Mouse (Mus musculus): ENCODE data around the gene Nptn. TPM values are rescaled to one million over a fixed set of nuclear protein-coding genes. Genes with fewer than 3 reads are reported as not detected.
A peak's percentile ranks its signal among the peaks of the same experiment; 100 is the strongest.

Nptn gene
- total and polyA plus RNA-seq, 3 experiments, result 118 to 162 (median 121) TPM

GRCm38 (mm10) chr9:58581283-58581930, 633 bp upstream of the Nptn start:
- ATAC-seq (ENCODE audit: extremely low read depth, insufficient number of reproducible peaks, low FRiP score, poor library complexity, severe bottlenecking) (no peak), DNase-seq (ENCODE audit: low spot score) (no peak)
- TF ChIP-seq GATA2 (IDR thresholded peaks at IDR 0.05; ENCODE audit: borderline replicate concordance, low read depth, low read length), result no peak
- TF ChIP-seq CTCF (IDR thresholded peaks at IDR 0.05; ENCODE audit: low read depth, low read length), result no peak
- no peak for TF ChIP-seq TAL1 (conservative IDR thresholded peaks at IDR 0.05; ENCODE audit: low read depth, low read length)
- TF ChIP-seq GATA1 (IDR thresholded peaks at IDR 0.05; ENCODE audit: borderline replicate concordance, low read length), result no peak
- TF ChIP-seq POLR2AphosphoS5 (IDR thresholded peaks at IDR 0.05; ENCODE audit: insufficient replicate concordance, low read depth, low read length), result no peak
- no peaks in the 10 kb centered on the region for H3K36me3 ChIP-seq (replicated peaks)
- H3K4me3 ChIP-seq (ENCODE audit: low read depth, low read length), result peak overlapping the region; percentile 83; the same call in 1 of the 2 replicates
- H3K4me1 ChIP-seq (ENCODE audit: insufficient read depth, low read depth, low read length), result peaks cover 25% of the 10 kb centered on the region
- H3K9me3 ChIP-seq (replicated peaks), result no peaks in the 10 kb centered on the region
- no peaks in the 10 kb centered on the region for H3K27me3 ChIP-seq (ENCODE audit: insufficient read depth, low read length)

GRCm38 (mm10) chr9:58582581-58583266, 684 bp downstream of the Nptn start:
- Histone ChIP-seq H3K9me3 (replicated peaks) (no peaks in the 10 kb centered on the region), H3K27me3 (ENCODE audit: insufficient read depth, low read length) (no peaks in the 10 kb centered on the region), H3K4me1 (ENCODE audit: insufficient read depth, low read depth, low read length) (peaks cover 29% of the 10 kb centered on the region), H3K36me3 (replicated peaks) (peaks cover 2% of the 10 kb centered on the region), H3K4me3 (ENCODE audit: low read depth, low read length) (peak overlapping the region; percentile 83)
- TF ChIP-seq GATA2 (IDR thresholded peaks at IDR 0.05; ENCODE audit: borderline replicate concordance, low read depth, low read length), result no peak
- no peak for TF ChIP-seq TAL1 (conservative IDR thresholded peaks at IDR 0.05; ENCODE audit: low read depth, low read length)
- TF ChIP-seq GATA1 (IDR thresholded peaks at IDR 0.05; ENCODE audit: borderline replicate concordance, low read length), result no peak
- no peak for TF ChIP-seq POLR2AphosphoS5 (IDR thresholded peaks at IDR 0.05; ENCODE audit: insufficient replicate concordance, low read depth, low read length)
- TF ChIP-seq CTCF (IDR thresholded peaks at IDR 0.05; ENCODE audit: low read depth, low read length), result no peak
- no peak for ATAC-seq (ENCODE audit: extremely low read depth, insufficient number of reproducible peaks, low FRiP score, poor library complexity, severe bottlenecking)
- DNase-seq (ENCODE audit: low spot score), result peak; percentile 43

GRCm38 (mm10) chr9:58583267-58583641, 1.2 kb downstream of the Nptn start:
- no peaks in the 10 kb centered on the region for H3K9me3 ChIP-seq (replicated peaks)
- peaks cover 5% of the 10 kb centered on the region for H3K36me3 ChIP-seq (replicated peaks)
- DNase-seq (ENCODE audit: low spot score) (peak; percentile 8), ATAC-seq (ENCODE audit: extremely low read depth, insufficient number of reproducible peaks, low FRiP score, poor library complexity, severe bottlenecking) (no peak)
- no peaks in the 10 kb centered on the region for H3K27me3 ChIP-seq (ENCODE audit: insufficient read depth, low read length)
- H3K4me1 ChIP-seq (ENCODE audit: insufficient read depth, low read depth, low read length), result peaks cover 31% of the 10 kb centered on the region
- TF ChIP-seq GATA1 (IDR thresholded peaks at IDR 0.05; ENCODE audit: borderline replicate concordance, low read length) (no peak), CTCF (IDR thresholded peaks at IDR 0.05; ENCODE audit: low read depth, low read length) (no peak), POLR2AphosphoS5 (IDR thresholded peaks at IDR 0.05; ENCODE audit: insufficient replicate concordance, low read depth, low read length) (no peak), GATA2 (IDR thresholded peaks at IDR 0.05; ENCODE audit: borderline replicate concordance, low read depth, low read length) (no peak), TAL1 (conservative IDR thresholded peaks at IDR 0.05; ENCODE audit: low read depth, low read length) (no peak)
- H3K4me3 ChIP-seq (ENCODE audit: low read depth, low read length), result peak overlapping the region; percentile 83

GRCm38 (mm10) chr9:58584323-58584722, 2.3 kb downstream of the Nptn start:
- peaks cover 5% of the 10 kb centered on the region for H3K36me3 ChIP-seq (replicated peaks)
- ATAC-seq (ENCODE audit: extremely low read depth, insufficient number of reproducible peaks, low FRiP score, poor library complexity, severe bottlenecking) (no peak), DNase-seq (ENCODE audit: low spot score) (no peak)
- H3K4me1 ChIP-seq (ENCODE audit: insufficient read depth, low read depth, low read length), result peaks cover 35% of the 10 kb centered on the region
- no peak for TF ChIP-seq GATA1 (IDR thresholded peaks at IDR 0.05; ENCODE audit: borderline replicate concordance, low read length)
- no peak for TF ChIP-seq POLR2AphosphoS5 (IDR thresholded peaks at IDR 0.05; ENCODE audit: insufficient replicate concordance, low read depth, low read length)
- TF ChIP-seq TAL1 (conservative IDR thresholded peaks at IDR 0.05; ENCODE audit: low read depth, low read length), result no peak
- TF ChIP-seq CTCF (IDR thresholded peaks at IDR 0.05; ENCODE audit: low read depth, low read length), result no peak
- no peak for TF ChIP-seq GATA2 (IDR thresholded peaks at IDR 0.05; ENCODE audit: borderline replicate concordance, low read depth, low read length)
- H3K27me3 ChIP-seq (ENCODE audit: insufficient read depth, low read length), result no peaks in the 10 kb centered on the region
- H3K4me3 ChIP-seq (ENCODE audit: low read depth, low read length), result no peak overlapping the region
- H3K9me3 ChIP-seq (replicated peaks), result no peaks in the 10 kb centered on the region

DNA sequence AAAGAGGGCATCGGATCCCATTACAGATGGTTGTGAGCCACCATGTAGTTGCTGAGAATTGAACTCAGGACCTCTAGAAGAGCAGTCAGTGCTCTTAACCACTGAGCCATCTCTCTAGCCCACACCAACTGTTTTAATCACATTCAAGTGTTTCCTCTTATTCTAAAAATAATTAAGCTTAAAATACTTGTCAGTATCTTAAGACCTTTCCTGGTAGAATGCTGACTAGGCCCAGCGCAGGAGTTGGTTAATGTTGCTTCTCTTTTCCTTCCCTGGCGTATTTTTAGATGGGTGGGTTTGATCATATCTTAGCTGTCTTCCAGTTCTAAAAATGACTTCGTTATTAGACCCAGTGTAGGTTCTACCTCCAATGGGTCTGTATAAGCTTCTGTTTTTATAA, 6.6 kb downstream of the Nptn start:
- no peak for ATAC-seq (ENCODE audit: extremely low read depth, insufficient number of reproducible peaks, low FRiP score, poor library complexity, severe bottlenecking)
- no peak overlapping the region for H3K4me3 ChIP-seq (ENCODE audit: low read depth, low read length)

GRCm38 (mm10) chr9:58595313-58595712, 13.3 kb downstream of the Nptn start:
- TF ChIP-seq TAL1 (conservative IDR thresholded peaks at IDR 0.05; ENCODE audit: low read depth, low read length) (no peak), GATA1 (IDR thresholded peaks at IDR 0.05; ENCODE audit: borderline replicate concordance, low read length) (no peak), CTCF (IDR thresholded peaks at IDR 0.05; ENCODE audit: low read depth, low read length) (no peak), GATA2 (IDR thresholded peaks at IDR 0.05; ENCODE audit: borderline replicate concordance, low read depth, low read length) (no peak), POLR2AphosphoS5 (IDR thresholded peaks at IDR 0.05; ENCODE audit: insufficient replicate concordance, low read depth, low read length) (no peak)
- ATAC-seq (ENCODE audit: extremely low read depth, insufficient number of reproducible peaks, low FRiP score, poor library complexity, severe bottlenecking) (no peak), DNase-seq (ENCODE audit: low spot score) (no peak)
- Histone ChIP-seq H3K36me3 (replicated peaks) (peaks cover 9% of the 10 kb centered on the region), H3K4me3 (ENCODE audit: low read depth, low read length) (no peak overlapping the region), H3K9me3 (replicated peaks) (no peaks in the 10 kb centered on the region), H3K27me3 (ENCODE audit: insufficient read depth, low read length) (no peaks in the 10 kb centered on the region), H3K4me1 (ENCODE audit: insufficient read depth, low read depth, low read length) (peaks cover 17% of the 10 kb centered on the region)

More for the DNA sequence above, 6.6 kb downstream of the Nptn start:
- Histone ChIP-seq H3K9me3 (replicated peaks) (no peaks in the 10 kb centered on the region), H3K36me3 (replicated peaks) (peaks cover 11% of the 10 kb centered on the region), H3K4me1 (ENCODE audit: insufficient read depth, low read depth, low read length) (peaks cover 38% of the 10 kb centered on the region), H3K27me3 (ENCODE audit: insufficient read depth, low read length) (no peaks in the 10 kb centered on the region)
- TF ChIP-seq GATA2 (IDR thresholded peaks at IDR 0.05; ENCODE audit: borderline replicate concordance, low read depth, low read length) (no peak), CTCF (IDR thresholded peaks at IDR 0.05; ENCODE audit: low read depth, low read length) (no peak), POLR2AphosphoS5 (IDR thresholded peaks at IDR 0.05; ENCODE audit: insufficient replicate concordance, low read depth, low read length) (no peak), TAL1 (conservative IDR thresholded peaks at IDR 0.05; ENCODE audit: low read depth, low read length) (no peak), GATA1 (IDR thresholded peaks at IDR 0.05; ENCODE audit: borderline replicate concordance, low read length) (no peak)
- DNase-seq (ENCODE audit: low spot score), result no peak
